Mouse (Mus musculus): ENCODE results near the gene Gpr179. TPM values are rescaled to one million over a fixed set of nuclear protein-coding genes. Genes with fewer than 3 reads are reported as not detected.
A peak's percentile ranks its signal among the peaks of the same experiment; 100 is the strongest.
"Not testable (repeated sequence)": the region's sequence is repeated elsewhere in the genome, so short reads cannot be mapped to it uniquely, and the experiment has no call there.

Gpr179 gene
- total RNA-seq, 1 experiment from 2014 or later = 3.3 TPM

DNA sequence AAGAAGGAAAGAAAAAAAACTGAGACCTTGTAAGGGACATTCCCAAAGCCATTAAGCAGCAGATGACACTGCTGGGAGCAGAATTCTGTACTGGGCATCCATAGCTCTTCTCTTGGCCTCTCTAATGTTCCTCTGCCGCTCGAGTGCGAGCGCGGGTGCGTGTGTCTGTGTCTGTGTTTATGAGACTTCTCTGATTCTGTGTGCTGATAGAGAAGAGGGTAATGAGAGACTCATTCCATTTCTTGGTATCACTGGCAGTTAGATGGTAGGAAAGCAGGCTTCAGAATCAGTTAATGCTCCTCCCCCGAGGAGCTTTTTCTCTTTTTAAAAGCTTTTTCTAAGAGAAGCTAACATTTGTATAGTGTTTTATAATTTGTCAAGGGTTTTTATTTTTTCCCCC lies 3.4 kb upstream of the Gpr179 start:
- DNase-seq = no peak

DNA sequence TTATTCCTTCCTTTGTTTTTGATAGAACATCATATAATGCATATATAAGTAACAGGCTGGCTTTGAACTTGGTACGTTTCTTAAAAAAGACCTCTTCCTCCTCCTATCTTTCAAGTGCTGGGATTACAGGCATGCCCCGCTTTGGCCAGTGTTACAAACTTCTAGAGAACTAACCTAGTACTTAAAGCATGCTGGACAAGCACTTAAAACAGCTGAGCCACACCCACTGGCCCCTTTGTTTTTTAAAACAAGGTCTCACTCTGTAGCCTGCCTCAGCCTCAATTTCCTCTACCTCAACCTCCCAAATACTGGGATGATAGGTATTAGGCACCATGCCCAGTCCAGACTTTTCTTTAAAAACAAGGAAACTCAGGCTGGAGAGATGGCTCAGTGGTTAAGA lies 2.8 kb upstream of the Gpr179 start:
- no peak for DNase-seq

- no peak for DNase-seq
Measured at GRCm38 (mm10) chr11:97352935-97353597, 1.2 kb upstream of the Gpr179 start.

GRCm38 (mm10) chr11:97350035-97350434 lies 1.8 kb downstream of the Gpr179 start:
- DNase-seq = peak; percentile 91

GRCm38 (mm10) chr11:97347291-97347690 lies 4.6 kb downstream of the Gpr179 start:
- DNase-seq = peak; percentile 47

DNA sequence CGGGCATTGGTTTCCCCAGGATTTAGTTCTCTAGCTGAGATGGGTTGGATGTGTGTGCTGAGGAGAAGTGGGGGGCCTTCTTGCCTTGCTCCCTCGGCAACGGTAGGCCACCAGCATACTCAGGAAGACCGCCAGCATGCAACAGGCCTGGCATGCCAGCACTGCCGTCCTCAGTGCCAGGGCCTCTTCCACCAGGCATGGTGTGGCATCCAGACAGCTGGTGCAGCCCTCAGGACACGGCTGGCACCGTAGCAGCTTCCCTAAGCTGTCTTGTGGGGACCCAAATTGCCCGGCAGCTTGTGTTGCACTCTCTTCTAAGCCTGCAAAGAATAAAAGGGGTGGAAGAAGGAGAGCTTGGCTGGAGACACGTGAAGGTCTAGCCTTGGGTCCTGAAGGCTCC lies 5.5 kb downstream of the Gpr179 start:
- no peak for DNase-seq

DNA sequence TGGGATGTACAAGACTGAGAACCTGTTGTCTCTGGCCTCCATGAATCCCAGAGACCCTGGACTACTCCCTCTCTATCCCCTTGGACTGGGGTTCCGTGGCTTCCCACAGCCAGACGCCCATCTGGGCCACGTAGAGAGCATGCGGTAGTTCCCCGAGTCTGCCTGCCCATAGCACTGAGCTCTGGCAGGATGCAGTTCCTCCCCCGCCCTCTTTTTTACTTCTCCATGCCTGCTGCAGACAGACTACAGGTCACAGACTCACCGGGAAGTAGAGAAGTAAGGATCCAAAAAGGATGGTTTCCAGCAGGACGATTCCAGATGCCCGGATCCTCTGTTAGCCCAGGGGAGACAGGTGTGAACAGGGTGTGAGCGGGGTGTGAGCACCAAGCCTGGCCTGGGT lies 6.4 kb downstream of the Gpr179 start:
- no peak for DNase-seq

- DNase-seq = peak; percentile 66
Measured at GRCm38 (mm10) chr11:97343619-97344018, 8.3 kb downstream of the Gpr179 start.

GRCm38 (mm10) chr11:97343175-97343574 lies 8.7 kb downstream of the Gpr179 start:
- DNase-seq = no peak

- DNase-seq = peak; percentile 84
Measured at GRCm38 (mm10) chr11:97338977-97339315, 12.9 kb downstream of the Gpr179 start.

DNA sequence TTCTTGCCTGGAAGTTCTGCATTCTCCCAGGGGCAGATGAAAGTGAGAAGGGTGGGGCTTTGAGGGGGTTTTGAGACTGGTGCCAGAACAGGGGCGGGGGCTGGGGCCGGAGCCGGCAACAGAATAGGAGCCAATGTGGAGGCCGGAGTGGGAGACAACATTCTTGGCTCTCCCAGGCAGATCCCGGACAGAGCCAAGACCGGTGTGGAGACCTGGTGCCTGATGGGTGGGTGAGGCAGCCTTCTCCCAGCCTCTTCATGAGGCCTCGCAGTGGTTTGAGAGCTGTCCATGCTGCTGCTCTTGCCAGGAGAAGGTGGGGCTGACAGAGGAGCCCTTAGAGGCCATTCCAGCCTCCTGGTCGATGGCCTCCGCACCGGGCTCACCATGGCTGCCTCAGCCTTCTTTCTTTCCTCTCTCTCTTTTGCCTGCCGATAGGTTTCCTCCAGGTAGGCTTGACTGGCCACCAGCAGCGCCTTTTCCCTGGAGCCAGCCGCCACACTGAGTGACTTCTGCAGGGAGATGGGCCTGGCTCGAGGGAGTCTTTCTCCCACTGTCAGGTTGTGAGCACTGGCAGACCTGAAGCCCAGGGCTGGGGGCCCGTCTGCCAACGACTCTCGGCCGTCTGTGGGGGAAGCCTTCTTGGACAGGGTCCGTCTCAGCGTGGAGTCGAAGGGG lies 13.4 kb downstream of the Gpr179 start:
- no peak for DNase-seq

DNA sequence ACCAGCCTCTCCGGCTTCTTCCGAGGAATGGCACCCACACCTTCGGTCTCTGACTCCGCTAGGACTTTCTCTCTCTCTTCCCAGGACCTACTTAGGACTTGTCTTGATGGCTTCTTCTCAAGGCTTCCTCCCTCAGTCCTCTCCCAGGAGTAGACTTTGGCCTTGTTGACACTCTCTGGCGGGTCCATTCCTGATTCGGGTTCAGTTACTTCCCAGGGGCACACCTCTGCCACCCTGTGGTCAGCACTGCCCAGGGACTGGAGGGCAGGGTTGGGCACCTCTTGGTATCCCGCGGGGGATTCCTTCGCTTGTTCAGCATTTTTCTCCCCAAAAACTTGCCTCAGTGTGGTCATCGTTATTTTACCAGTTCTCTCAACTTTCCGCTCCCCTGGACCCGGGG lies 14.5 kb downstream of the Gpr179 start:
- DNase-seq = no peak

DNA sequence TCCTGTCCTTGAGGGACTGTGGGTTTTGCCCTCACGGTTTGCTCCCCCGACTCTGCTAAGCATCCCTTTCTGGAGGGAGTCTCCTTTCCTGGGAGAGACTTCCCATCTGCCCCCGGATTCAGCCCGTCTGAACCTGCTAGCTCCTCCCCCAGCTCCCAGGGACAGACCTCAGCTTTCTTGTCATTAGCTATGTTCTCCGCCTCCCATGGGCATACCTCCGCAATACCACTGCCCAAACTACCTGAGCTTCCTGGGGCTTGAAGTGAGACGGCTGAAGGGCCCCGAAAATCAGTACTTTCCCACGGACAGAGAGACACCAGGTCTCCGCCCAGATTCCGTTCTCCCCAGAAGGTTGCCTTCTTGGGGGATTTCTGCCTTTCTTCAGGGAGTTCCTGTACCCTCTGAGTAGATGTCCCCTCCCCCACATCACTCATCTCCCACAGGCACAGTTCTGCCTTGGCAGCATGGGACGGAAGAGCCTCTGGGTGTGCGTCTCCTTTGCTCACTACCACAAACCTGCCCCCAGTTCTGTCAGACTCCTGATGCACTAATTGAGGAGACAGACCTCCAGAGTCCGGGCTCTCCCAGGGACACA lies 15.0 kb downstream of the Gpr179 start:
- no peak for DNase-seq

- DNase-seq = no peak
Measured at GRCm38 (mm10) chr11:97336238-97336637, 15.6 kb downstream of the Gpr179 start.

DNA sequence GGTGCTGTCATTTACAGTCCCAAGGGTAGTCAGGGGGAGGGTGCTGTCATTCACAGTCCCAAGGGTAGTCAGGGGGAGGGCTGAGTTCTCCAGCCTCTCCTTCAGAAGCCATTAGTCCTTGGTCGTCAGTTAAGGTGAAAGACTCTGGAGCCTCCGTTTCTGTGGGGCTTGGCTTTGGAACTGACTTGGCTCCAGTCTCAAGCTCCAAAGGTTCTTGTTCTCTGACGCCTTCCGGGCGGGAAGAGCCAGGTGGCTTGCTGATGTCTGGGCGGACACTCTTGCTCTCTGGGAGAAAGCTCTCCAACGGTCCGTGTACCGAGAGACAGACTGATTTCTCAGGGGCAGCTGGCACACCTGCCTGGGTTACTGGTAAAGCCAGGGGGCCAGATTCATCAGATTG lies 17.5 kb downstream of the Gpr179 start:
- DNase-seq = no peak

DNA sequence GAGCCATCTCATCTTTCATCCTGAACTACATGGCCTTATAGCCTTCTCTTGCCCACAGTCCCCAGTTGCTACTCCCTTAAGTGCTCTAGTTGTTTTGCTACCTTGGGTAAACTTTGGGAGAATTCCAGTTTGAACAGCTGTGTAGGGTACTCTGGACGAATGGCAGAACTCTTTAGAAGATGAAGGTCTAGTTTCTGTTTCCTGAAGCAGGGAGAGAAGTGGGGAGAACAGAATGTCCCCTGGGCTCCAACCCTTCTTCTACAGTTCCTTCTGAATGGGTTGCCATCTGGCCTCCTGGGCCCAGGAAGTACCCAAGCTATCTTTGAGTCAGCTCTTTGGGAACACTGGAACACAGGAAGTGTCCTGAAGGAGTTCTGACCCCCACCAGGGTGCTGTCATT lies 18.0 kb downstream of the Gpr179 start:
- DNase-seq = no peak

DNA sequence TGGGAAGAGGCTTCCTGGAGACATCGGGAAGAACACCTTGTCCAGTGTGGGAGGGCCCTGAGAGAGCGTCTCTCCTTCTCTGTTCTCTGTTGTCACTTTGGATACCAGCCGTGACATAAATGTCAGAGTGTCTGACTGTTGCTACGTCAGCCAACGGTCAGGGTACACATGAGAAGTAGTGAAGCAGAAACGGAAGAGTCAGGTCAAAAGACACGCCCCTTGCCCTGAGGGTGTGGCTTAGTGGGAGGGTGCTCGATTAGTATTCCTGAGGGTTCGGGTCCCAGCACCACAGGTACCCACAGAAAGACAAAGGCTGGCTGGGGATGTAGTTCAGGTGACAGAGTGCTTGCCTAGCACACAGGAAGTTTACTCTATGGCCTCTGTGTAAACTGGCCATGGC lies 18.8 kb downstream of the Gpr179 start:
- DNase-seq = no peak

- DNase-seq = no peak
Measured at GRCm38 (mm10) chr11:97331231-97332190, 20.4 kb downstream of the Gpr179 start.

- DNase-seq = no peak
Measured at GRCm38 (mm10) chr11:97330315-97330714, 21.6 kb downstream of the Gpr179 start.

- peak; percentile 69 for DNase-seq
Measured at GRCm38 (mm10) chr11:97328148-97328547, 23.7 kb downstream of the Gpr179 start.

- DNase-seq = no peak
Measured at GRCm38 (mm10) chr11:97325224-97325623, 26.7 kb downstream of the Gpr179 start.

DNA sequence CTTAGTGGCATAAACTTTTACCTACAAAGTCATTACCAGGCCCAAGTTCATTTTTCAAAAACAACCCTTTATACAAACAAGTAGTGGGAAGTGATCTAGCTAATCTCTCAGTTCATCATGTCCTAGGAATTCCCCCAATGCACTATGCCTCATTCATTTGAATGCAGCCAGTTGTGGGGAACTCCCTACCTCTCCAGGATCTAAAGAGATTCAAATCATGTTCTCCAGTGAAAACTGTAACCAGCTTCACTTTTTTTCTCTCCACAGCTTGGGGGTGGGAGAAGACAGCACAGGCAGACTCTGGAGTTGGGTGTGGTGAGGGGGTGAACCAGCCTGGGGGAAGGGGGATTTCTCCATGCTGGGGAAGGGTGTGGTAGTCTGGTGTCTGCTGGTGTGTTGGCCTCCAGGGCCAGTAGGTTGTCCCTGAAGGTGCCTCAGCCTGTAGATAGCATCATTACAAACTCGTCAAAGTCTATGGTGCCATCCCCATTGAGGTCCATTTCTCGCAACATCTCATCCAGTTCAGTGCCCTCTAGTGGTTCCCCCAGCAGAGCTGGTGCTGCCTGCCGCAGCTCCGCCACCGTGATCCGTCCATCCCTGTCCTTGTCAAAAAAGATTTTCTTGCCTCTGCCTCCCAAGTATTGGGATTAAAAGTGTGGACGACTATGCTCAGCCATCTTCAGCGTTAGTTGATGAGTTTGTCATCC lies 29.8 kb downstream of the Gpr179 start:
- not testable (repeated sequence) for DNase-seq

All from adrenal gland, postnatal 14 days (tissue).